Mouse (Mus musculus): ENCODE data around the gene Ghr.

DNA sequence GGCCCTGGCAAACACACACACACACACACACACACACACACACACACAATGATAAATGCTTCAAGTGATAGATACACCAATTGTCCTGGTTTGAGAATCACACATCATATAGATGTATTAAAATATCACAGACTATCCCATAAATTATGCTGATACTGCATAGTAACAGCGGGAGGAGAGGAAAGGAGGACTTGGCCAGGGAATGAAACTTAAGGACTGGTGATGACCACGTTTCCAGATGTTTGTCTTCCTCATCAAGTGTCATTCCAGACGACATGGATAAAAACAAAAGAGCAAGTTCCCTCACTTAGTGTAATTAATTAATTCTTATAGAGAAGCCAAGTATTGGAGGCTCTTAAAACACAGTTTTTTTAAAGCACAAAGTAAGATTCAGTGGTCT, 236.6 kb downstream of the Ghr start:
- TF ChIP-seq CTCF (IDR thresholded peaks at IDR 0.05) (no peak), EP300 (IDR thresholded peaks at IDR 0.05) (no peak)

All from lung, postnatal 0 days (tissue).